Mouse (Mus musculus) gastrocnemius, adult 2 months (tissue): ENCODE measurements around the gene Ydjc. TPM values are rescaled to one million over a fixed set of nuclear protein-coding genes. Genes with fewer than 3 reads are reported as not detected.

Experiments used
- DNase-seq: peaks from one replicate; pipeline ENCODE4 v3.0.0; 2022
- H3K27ac ChIP-seq: fragments of 200-600 bp; 2 replicates; pipeline ENCODE4 v1.8.1; 2022; ENCODE audit warnings: mild to moderate bottlenecking
- H3K4me3 ChIP-seq: fragments of 200-600 bp; 2 replicates; pipeline ENCODE4 v1.8.1; 2022; ENCODE audit warnings: mild to moderate bottlenecking, moderate library complexity
- CTCF ChIP-seq: fragments of 200-600 bp; IDR thresholded peaks from 2 replicates; pipeline ENCODE4 v1.8.1; 2022; ENCODE audit warnings: antibody characterized with exemption, mild to moderate bottlenecking, moderate library complexity
- intact Hi-C: fragments of 180-260 bp; cut with DNase I; formaldehyde crosslinking; loops from one replicate; pipeline ENCODE4 v1.15.1; 2025
- total RNA-seq, 2 experiments: library from RNA; stranded (reverse); gene quantifications; 2 replicates each; pipeline ENCODE4 v1.2.3; 2021

Ydjc gene
- total RNA-seq, 2 experiments from 2014 or later: 0.31 TPM; not detected in 1

DNA sequence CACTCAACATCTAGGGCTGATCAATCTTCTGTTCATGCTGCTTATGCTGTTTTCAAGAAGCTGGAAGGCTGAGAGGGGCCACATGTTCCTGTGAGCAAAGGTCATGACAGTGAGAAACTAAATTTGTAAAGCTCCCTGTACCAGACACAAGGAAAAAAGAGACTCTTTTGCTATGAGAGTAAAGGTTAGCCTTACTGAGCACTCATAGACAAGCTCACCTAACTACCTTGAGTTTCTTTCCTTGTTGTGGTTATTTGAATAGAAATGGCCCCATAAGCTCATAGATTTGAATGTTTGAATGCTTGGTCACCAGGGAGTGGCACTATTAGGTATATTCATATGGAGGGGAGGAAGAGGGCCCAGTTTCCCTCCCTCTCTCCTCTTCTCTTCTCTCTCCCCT lies 22.8 kb downstream of the Ydjc start:
- intact Hi-C loops: no loop called here
- no peak overlapping the region for H3K27ac ChIP-seq
- TF ChIP-seq CTCF: no peak
- H3K4me3 ChIP-seq: no peak overlapping the region
- DNase-seq: no peak

DNA sequence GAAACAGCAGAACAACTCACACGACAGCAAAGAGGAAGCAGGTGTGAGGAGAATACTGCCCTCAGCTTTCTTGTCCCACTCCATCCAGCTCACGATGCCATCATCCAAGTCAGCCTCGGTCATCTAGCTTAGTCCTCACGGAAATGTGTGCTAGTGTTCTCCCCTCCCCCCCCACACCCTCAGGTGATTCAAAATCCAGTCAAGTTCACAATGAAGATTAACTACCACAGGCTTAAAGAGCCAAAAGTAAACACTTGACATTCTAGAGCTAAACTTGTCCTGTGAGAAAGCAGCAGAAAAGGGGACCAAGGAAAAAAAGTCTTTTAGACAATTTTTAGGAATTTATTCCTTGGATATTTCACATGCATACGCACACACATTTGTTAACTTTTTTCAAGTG lies 23.6 kb downstream of the Ydjc start:
- DNase-seq: no peak
- Histone ChIP-seq H3K27ac (no peak overlapping the region), H3K4me3 (no peak overlapping the region)
- no peak for TF ChIP-seq CTCF
- intact Hi-C loops: no loop called here

DNA sequence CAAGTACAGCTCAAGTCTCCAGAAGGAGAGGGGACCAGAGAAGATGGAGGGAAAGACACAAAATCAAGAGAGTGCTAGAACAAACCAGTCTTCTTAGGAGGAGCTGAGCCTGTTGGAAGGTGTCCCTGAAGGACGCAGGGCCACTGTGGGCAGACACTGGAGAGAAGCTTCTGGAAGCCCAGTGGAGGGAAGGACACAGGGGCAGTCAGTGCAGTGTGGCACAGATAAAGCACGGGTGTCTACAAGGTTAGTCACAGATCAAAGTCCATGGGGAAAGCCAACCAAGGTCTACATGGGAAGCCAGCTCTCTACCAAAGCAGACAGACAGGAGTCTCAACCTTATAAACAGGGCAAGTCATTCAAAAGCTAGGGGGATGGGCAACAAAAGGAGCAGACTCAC lies 31.3 kb downstream of the Ydjc start:
- Histone ChIP-seq H3K4me3 (no peak overlapping the region), H3K27ac (no peak overlapping the region)
- intact Hi-C loops: no loop called here
- no peak for DNase-seq
- no peak for TF ChIP-seq CTCF

GRCm38 (mm10) chr16:17177623-17178170 lies 33.3 kb downstream of the Ydjc start:
- Histone ChIP-seq H3K4me3 (no peak overlapping the region), H3K27ac (no peak overlapping the region)
- DNase-seq: no peak
- intact Hi-C loops: no loop called here
- no peak for TF ChIP-seq CTCF

- intact Hi-C loops: no loop called here
- Histone ChIP-seq H3K27ac (no peak overlapping the region), H3K4me3 (no peak overlapping the region)
- DNase-seq: no peak
- TF ChIP-seq CTCF: no peak
These were observed 35.3 kb downstream of the Ydjc start for GRCm38 (mm10) chr16:17179706-17180105.

- TF ChIP-seq CTCF: no peak
- H3K27ac ChIP-seq: peak overlapping the region; percentile 85
- H3K4me3 ChIP-seq: peak overlapping the region; percentile 14; the same call in 1 of the 2 replicates
- peak; percentile 49 for DNase-seq
- intact Hi-C loops: no loop called here
These were observed 37.0 kb downstream of the Ydjc start for GRCm38 (mm10) chr16:17181382-17181781.

DNA sequence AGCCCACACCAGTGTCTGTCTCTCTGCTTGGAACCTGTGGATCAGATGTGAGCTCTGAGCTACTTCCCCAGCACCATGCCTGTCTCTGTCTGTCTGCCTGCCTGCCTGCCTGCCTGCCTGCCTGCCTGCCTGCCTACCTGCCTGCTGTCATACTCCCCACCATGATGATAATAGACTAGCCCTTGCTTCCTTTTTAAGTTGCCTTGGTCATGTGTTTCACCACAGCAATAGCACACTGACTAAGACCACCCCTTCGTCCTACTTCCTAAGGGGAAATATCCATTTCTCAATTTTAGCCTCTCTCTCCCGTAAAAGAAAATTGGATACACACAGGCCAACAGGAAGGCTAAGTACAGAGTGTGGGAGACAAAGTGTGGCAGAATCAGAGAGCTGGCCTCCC lies 37.7 kb downstream of the Ydjc start:
- Histone ChIP-seq H3K27ac (peak overlapping the region; percentile 85), H3K4me3 (peak overlapping the region; percentile 14; the same call in 1 of the 2 replicates)
- intact Hi-C loops: no loop called here
- no peak for TF ChIP-seq CTCF
- no peak for DNase-seq

GRCm38 (mm10) chr16:17183003-17183402 lies 38.6 kb downstream of the Ydjc start:
- intact Hi-C loops: no loop called here
- H3K27ac ChIP-seq: peak overlapping the region; percentile 85
- no peak for TF ChIP-seq CTCF
- DNase-seq: peak; percentile 67
- no peak overlapping the region for H3K4me3 ChIP-seq

- no peak for DNase-seq
- H3K27ac ChIP-seq: peak overlapping the region; percentile 2; the same call in 1 of the 2 replicates
- intact Hi-C loops: no loop called here
- no peak overlapping the region for H3K4me3 ChIP-seq
- no peak for TF ChIP-seq CTCF
These were observed 41.1 kb downstream of the Ydjc start for GRCm38 (mm10) chr16:17185475-17185874.

DNA sequence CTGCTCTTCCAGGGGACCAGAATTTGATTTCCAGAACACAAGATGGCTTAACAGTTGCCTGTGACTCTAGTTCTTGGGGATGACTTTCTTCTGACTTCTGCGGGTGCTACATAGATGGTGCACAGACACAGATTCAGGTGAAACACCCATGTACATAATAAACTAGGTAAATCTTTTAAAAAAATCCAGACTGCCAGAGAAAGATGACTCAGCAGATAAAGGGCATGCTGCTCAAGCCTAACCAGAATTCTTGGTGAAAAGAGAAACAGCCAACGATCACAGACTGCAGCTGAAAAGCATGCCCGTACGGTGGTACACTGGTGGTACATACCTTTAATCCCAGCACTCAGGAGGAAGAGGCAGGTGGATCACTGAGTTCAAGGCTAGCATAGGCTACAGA lies 49.4 kb downstream of the Ydjc start:
- H3K27ac ChIP-seq: no peak overlapping the region
- TF ChIP-seq CTCF: no peak
- intact Hi-C loops: no loop called here
- H3K4me3 ChIP-seq: no peak overlapping the region
- no peak for DNase-seq

DNA sequence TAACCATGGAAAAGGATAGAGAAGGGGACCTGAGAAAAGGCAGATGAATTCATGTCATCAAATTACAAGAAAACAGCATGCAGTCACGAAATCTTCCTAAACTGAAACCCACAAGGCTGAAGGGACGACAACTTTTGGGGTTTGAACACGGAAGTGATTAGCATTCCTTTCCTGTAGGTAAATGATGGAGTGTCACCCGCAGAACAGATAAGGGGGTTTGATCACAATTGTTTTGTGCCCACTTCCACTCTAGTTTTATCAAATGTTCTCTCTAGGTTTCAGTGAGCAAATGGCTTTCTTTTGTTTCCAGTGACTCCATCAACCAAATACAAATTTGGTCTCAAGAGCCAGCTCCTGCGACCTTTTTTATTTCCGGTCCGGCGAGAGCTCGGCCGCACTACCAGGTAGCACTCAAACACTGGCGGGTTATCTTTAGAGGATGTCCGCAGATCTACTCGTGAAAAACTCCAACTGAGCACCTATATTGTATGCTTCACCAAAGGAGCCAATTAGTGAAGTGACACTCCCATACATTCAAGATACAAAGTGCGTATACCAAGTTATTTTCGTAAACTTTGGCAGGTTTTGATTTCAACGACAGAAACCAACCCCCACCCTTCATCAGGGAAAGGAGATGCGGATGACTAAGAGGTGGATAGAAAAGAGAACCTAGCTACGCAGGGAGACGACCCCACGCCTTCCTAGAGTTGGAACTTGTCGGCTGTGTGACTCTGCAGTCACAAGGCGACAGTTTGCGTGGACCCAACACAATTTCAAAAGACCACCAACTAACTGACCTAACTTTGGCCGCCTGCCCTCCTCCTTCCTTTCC lies 55.9 kb downstream of the Ydjc start:
- intact Hi-C loops: no loop called here
- Histone ChIP-seq H3K4me3 (peak overlapping the region; percentile 99), H3K27ac (peak overlapping the region; percentile 95)
- DNase-seq: no peak
- TF ChIP-seq CTCF: no peak

- no peak for TF ChIP-seq CTCF
- intact Hi-C loops: no loop called here
These were observed 56.7 kb downstream of the Ydjc start for GRCm38 (mm10) chr16:17200953-17201707.

GRCm38 (mm10) chr16:17201977-17202376 lies 57.6 kb downstream of the Ydjc start:
- TF ChIP-seq CTCF: no peak
- Histone ChIP-seq H3K27ac (peak overlapping the region; percentile 95), H3K4me3 (peak overlapping the region; percentile 99)
- DNase-seq: no peak
- intact Hi-C loops: no loop called here

More at GRCm38 (mm10) chr16:17200953-17201707, 56.7 kb downstream of the Ydjc start:
- DNase-seq: peak; percentile 88
- Histone ChIP-seq H3K27ac (peak overlapping the region; percentile 95), H3K4me3 (peak overlapping the region; percentile 99)
